Mouse (Mus musculus): ENCODE measurements around the gene Spire2.

Gene Spire2

DNA sequence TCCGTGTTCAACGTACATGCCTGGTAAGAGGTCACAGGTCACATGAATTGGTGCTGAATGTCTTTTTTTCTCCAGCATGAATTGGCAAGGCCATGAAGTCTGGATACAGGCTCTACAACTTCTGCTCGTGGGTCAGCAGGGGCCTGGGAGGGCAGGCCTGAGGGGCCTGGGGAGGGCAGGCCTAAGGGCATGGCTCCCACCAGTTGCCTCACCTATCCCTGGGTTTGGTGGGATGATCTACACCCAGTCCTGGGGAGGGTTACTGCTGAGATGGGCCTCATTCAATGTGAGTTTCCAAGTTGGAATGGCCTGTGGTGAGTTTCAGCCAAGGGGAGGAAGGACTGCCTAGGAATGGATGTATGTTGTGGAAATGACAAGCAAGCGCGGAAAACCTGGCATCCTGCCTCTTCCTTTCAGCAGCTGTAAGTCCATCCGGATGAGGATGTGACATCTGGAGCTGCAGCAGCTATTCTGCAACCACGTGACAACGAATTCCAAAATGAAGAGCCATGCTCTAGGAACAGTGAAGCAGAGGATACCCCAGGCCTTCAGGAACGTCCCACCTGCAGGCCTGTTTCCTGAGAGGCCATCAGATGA is 70.3 kb downstream of the Spire2 start:
- Histone ChIP-seq H3K9me3 (ENCODE audit: low read length) (no peaks in the 10 kb centered on the region), H3K36me3 (ENCODE audit: insufficient read depth, low read length) (peaks cover 60% of the 10 kb centered on the region), H3K27me3 (ENCODE audit: insufficient read depth, low read length) (peaks cover 5% of the 10 kb centered on the region), H3K4me3 (replicated peaks; ENCODE audit: low read length) (no peak overlapping the region), H3K4me1 (replicated peaks; ENCODE audit: low read depth, low read length) (peaks cover 40% of the 10 kb centered on the region)
- no peak for TF ChIP-seq CTCF (conservative IDR thresholded peaks at IDR 0.05; ENCODE audit: low read length)
- TF ChIP-seq POU5F1 (IDR thresholded peaks at IDR 0.05; ENCODE audit: borderline replicate concordance, low read length): no peak
- TF ChIP-seq NANOG (IDR thresholded peaks at IDR 0.05; ENCODE audit: borderline replicate concordance, low read length): no peak

DNA sequence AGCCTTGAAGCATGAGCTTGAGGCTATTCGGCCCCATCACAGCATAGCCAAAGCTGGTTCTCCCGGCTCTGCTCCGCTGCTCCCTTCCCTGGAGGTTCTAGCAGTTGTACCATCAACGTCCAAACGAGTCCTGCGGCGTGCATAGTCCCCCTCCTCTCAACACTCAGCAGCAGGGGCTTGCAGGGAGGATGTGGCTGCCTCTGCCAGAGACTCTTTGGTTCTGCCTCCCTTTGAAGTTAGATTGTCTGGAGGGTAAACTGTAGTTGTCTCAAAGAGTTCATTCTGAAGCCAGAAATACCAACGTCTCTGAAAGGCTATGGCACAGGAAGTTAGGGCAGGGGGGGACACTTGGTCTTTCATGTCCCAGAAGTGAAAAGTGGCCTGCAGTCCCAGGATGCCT is 72.0 kb downstream of the Spire2 start:
- Histone ChIP-seq H3K9me3 (ENCODE audit: low read length) (no peaks in the 10 kb centered on the region), H3K4me1 (replicated peaks; ENCODE audit: low read depth, low read length) (peaks cover 42% of the 10 kb centered on the region), H3K27me3 (ENCODE audit: insufficient read depth, low read length) (peaks cover 22% of the 10 kb centered on the region), H3K4me3 (replicated peaks; ENCODE audit: low read length) (no peak overlapping the region), H3K36me3 (ENCODE audit: insufficient read depth, low read length) (peaks cover 43% of the 10 kb centered on the region)
- TF ChIP-seq POU5F1 (IDR thresholded peaks at IDR 0.05; ENCODE audit: borderline replicate concordance, low read length): no peak
- TF ChIP-seq CTCF (conservative IDR thresholded peaks at IDR 0.05; ENCODE audit: low read length): no peak
- TF ChIP-seq NANOG (IDR thresholded peaks at IDR 0.05; ENCODE audit: borderline replicate concordance, low read length): no peak

DNA sequence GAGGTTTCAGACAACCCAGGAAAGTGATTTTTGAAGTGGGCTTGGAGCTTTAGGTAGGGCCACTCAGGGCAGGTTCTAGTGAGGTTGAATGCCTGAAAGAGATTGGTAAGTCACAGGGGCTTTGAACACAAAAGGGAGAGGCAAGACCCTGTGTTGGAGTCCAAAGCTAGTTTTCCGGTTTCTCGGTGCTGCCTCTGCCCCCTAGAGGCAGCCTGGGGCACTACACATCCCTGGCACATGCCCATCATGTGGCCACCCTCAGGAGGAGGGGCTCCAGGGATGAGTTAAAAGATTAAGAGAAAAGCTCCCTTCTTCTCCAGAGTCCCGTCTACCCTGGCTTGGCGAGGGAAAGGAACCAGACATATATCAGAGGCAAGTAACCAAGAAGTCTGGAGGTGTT is 74.3 kb downstream of the Spire2 start, which contains the start of gene Mc1r:
Gene Mc1r (plus strand): TSS at position 322 of the 400 bp plus-strand sequence.
- H3K36me3 ChIP-seq (ENCODE audit: insufficient read depth, low read length): peaks cover 21% of the 10 kb centered on the region
- H3K4me1 ChIP-seq (replicated peaks; ENCODE audit: low read depth, low read length): peaks cover 61% of the 10 kb centered on the region
- TF ChIP-seq NANOG (IDR thresholded peaks at IDR 0.05; ENCODE audit: borderline replicate concordance, low read length): no peak
- peak; percentile 96 for TF ChIP-seq CTCF (conservative IDR thresholded peaks at IDR 0.05; ENCODE audit: low read length)
- H3K4me3 ChIP-seq (replicated peaks; ENCODE audit: low read length): 0 out of 2 replicates have a peak within 1 kb of the TSS, but pooled peaks have one; percentile 3
- H3K27me3 ChIP-seq (ENCODE audit: insufficient read depth, low read length): peaks cover 42% of the 10 kb centered on the region
- no peaks in the 10 kb centered on the region for H3K9me3 ChIP-seq (ENCODE audit: low read length)

GRCm38 (mm10) chr8:123407612-123408011 is 75.1 kb downstream of the Spire2 start:
- H3K27me3 ChIP-seq (ENCODE audit: insufficient read depth, low read length): peaks cover 46% of the 10 kb centered on the region
- TF ChIP-seq CTCF (conservative IDR thresholded peaks at IDR 0.05; ENCODE audit: low read length): no peak
- TF ChIP-seq POU5F1 (IDR thresholded peaks at IDR 0.05; ENCODE audit: borderline replicate concordance, low read length): no peak
- no peak for TF ChIP-seq NANOG (IDR thresholded peaks at IDR 0.05; ENCODE audit: borderline replicate concordance, low read length)
- H3K4me3 ChIP-seq (replicated peaks; ENCODE audit: low read length): 0 out of 2 replicates have a peak overlapping the region, but pooled peaks have one; percentile 3
- H3K9me3 ChIP-seq (ENCODE audit: low read length): no peaks in the 10 kb centered on the region
- H3K36me3 ChIP-seq (ENCODE audit: insufficient read depth, low read length): peaks cover 12% of the 10 kb centered on the region
- H3K4me1 ChIP-seq (replicated peaks; ENCODE audit: low read depth, low read length): peaks cover 69% of the 10 kb centered on the region

GRCm38 (mm10) chr8:123408586-123409544 is 76.4 kb downstream of the Spire2 start:
- no peak for TF ChIP-seq NANOG (IDR thresholded peaks at IDR 0.05; ENCODE audit: borderline replicate concordance, low read length)
- no peak for TF ChIP-seq POU5F1 (IDR thresholded peaks at IDR 0.05; ENCODE audit: borderline replicate concordance, low read length)
- no peak for TF ChIP-seq CTCF (conservative IDR thresholded peaks at IDR 0.05; ENCODE audit: low read length)
- Histone ChIP-seq H3K4me1 (replicated peaks; ENCODE audit: low read depth, low read length) (peaks cover 80% of the 10 kb centered on the region), H3K27me3 (ENCODE audit: insufficient read depth, low read length) (peaks cover 46% of the 10 kb centered on the region), H3K4me3 (replicated peaks; ENCODE audit: low read length) (no peak overlapping the region), H3K36me3 (ENCODE audit: insufficient read depth, low read length) (0 out of 2 replicates have a peak, but pooled peaks cover 8% of the 10 kb centered on the region), H3K9me3 (ENCODE audit: low read length) (no peaks in the 10 kb centered on the region)

DNA sequence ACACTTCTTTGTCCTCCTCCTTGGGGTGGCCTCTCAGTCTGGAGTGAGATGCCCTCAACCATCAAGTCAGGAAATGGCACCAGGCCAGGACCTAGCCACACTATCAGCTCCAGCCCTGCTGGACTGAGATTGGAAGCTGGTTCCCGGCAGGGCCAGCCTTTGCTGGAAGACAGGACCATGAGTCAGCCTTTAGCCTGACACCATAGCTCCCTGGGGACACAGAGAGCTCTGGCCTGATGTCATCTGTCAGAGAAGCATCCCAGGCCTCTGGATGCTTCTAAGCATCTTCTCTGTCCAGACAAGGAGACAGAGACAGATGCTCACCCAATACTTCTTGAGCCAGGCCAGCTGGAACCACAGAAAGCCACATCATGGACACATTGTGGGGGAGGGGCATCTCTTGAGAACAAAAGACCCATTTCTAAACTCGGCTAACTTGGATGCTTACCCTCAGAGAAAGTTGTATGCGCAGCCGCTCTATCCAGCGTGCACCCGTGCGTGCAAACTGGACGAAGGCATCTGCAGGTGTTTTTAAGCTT is 77.6 kb downstream of the Spire2 start:
- Histone ChIP-seq H3K9me3 (ENCODE audit: low read length) (no peaks in the 10 kb centered on the region), H3K27me3 (ENCODE audit: insufficient read depth, low read length) (peaks cover 46% of the 10 kb centered on the region), H3K4me1 (replicated peaks; ENCODE audit: low read depth, low read length) (peaks cover 83% of the 10 kb centered on the region), H3K4me3 (replicated peaks; ENCODE audit: low read length) (peak overlapping the region; percentile 29; the same call in 1 of the 2 replicates), H3K36me3 (ENCODE audit: insufficient read depth, low read length) (0 out of 2 replicates have a peak, but pooled peaks cover 5% of the 10 kb centered on the region)
- no peak for TF ChIP-seq POU5F1 (IDR thresholded peaks at IDR 0.05; ENCODE audit: borderline replicate concordance, low read length)
- no peak for TF ChIP-seq NANOG (IDR thresholded peaks at IDR 0.05; ENCODE audit: borderline replicate concordance, low read length)
- TF ChIP-seq CTCF (conservative IDR thresholded peaks at IDR 0.05; ENCODE audit: low read length): no peak

- H3K4me1 ChIP-seq (replicated peaks; ENCODE audit: low read depth, low read length): peaks cover 83% of the 10 kb centered on the region
- H3K9me3 ChIP-seq (ENCODE audit: low read length): no peaks in the 10 kb centered on the region
- no peak for TF ChIP-seq POU5F1 (IDR thresholded peaks at IDR 0.05; ENCODE audit: borderline replicate concordance, low read length)
- no peak for TF ChIP-seq CTCF (conservative IDR thresholded peaks at IDR 0.05; ENCODE audit: low read length)
- no peak for TF ChIP-seq NANOG (IDR thresholded peaks at IDR 0.05; ENCODE audit: borderline replicate concordance, low read length)
- peak overlapping the region; percentile 83 for H3K4me3 ChIP-seq (replicated peaks; ENCODE audit: low read length)
- 0 out of 2 replicates have a peak, but pooled peaks cover 5% of the 10 kb centered on the region for H3K36me3 ChIP-seq (ENCODE audit: insufficient read depth, low read length)
- H3K27me3 ChIP-seq (ENCODE audit: insufficient read depth, low read length): peaks cover 46% of the 10 kb centered on the region
These were observed 78.3 kb downstream of the Spire2 start for GRCm38 (mm10) chr8:123410788-123411187.

- Histone ChIP-seq H3K36me3 (ENCODE audit: insufficient read depth, low read length) (0 out of 2 replicates have a peak, but pooled peaks cover 5% of the 10 kb centered on the region), H3K27me3 (ENCODE audit: insufficient read depth, low read length) (peaks cover 46% of the 10 kb centered on the region), H3K4me3 (replicated peaks; ENCODE audit: low read length) (peak within 1 kb of the TSS; percentile 83), H3K9me3 (ENCODE audit: low read length) (no peaks in the 10 kb centered on the region), H3K4me1 (replicated peaks; ENCODE audit: low read depth, low read length) (peaks cover 79% of the 10 kb centered on the region)
- TF ChIP-seq CTCF (conservative IDR thresholded peaks at IDR 0.05; ENCODE audit: low read length) (no peak), POU5F1 (IDR thresholded peaks at IDR 0.05; ENCODE audit: borderline replicate concordance, low read length) (no peak), NANOG (IDR thresholded peaks at IDR 0.05; ENCODE audit: borderline replicate concordance, low read length) (no peak)
These were observed 78.7 kb downstream of the Spire2 start, which contains the start of gene Tubb3 for GRCm38 (mm10) chr8:123411246-123411645. TSS of gene Tubb3 (plus strand) at chr8:123411424.

Measured in E14TG2a.4 (cell line).